Mouse (Mus musculus): ENCODE measurements around the gene Olfr860.

DNA sequence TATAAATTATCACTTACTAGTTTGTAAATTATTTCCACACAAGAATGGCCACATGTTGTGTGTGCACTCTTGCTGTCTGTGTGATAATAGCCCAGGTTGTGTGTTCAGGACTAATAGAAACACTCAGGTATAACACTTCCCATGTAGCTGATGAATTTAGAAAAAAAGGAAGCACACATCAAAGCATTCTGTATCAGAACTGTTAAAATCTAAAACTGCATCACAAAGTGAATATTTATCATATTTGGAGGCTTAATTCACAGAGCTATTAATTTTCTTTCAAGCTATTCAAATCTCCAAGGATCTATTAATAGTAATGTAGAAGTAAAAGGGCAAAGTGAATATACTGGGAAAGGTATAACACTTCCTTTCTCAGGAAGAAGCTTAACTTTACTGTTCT lies 38.4 kb upstream of the Olfr860 start, which contains the start of gene Olfr862:
- no peak for TF ChIP-seq CTCF (IDR thresholded peaks at IDR 0.05; ENCODE audit: control insufficient read depth, insufficient read depth, low read length)
- TF ChIP-seq POLR2A (IDR thresholded peaks at IDR 0.05; ENCODE audit: borderline replicate concordance, control insufficient read depth, low read depth, low read length) = no peak

All from bone marrow, adult 2 months (tissue).